Comparison of ENCODE assay signal across 28 mouse cellular contexts in genomic region chr8:8307487-8307886, GRCm38 (mm10).
DNase-seq lines count a peak whose midpoint lies in the region; ATAC-seq and TF ChIP-seq lines count a peak whose summit lies in the region.
"Had no signal": no experiment of that assay in that cellular context is flagged by ENCODE, and none has a peak within 500 bp of the region (broad histone marks: within the 10 kb centered on the region; RNA-seq: fewer than 3 reads in every experiment).

No protein-coding gene starts in this region.

- H3K9me3 ChIP-seq in heart, embryonic 10.5 days = no peaks in the 10 kb centered on the region
- no peaks in the 10 kb centered on the region for H3K9me3 ChIP-seq in heart, embryonic 15.5 days (replicated peaks)
- H3K9me3 ChIP-seq in heart, postnatal 0 days (replicated peaks; ENCODE audit: control insufficient read depth, low read length) = no peaks in the 10 kb centered on the region
- H3K9me3 ChIP-seq in limb, embryonic 14.5 days (ENCODE audit: control insufficient read depth, low read length) = no peaks in the 10 kb centered on the region
- H3K9me3 ChIP-seq: embryonic facial prominence, embryonic 12.5 days; lung, embryonic 15.5 days; midbrain, embryonic 12.5 days; neural tube, embryonic 12.5 days had no signal

- H3K36me3 ChIP-seq in heart, embryonic 10.5 days = no peaks in the 10 kb centered on the region
- no peaks in the 10 kb centered on the region for H3K36me3 ChIP-seq in heart, embryonic 15.5 days
- H3K36me3 ChIP-seq in heart, postnatal 0 days (replicated peaks; ENCODE audit: control insufficient read depth, insufficient read depth, low read length) = no peaks in the 10 kb centered on the region
- no peaks in the 10 kb centered on the region for H3K36me3 ChIP-seq in limb, embryonic 14.5 days (ENCODE audit: control insufficient read depth, insufficient read depth, low read length)
- H3K36me3 ChIP-seq: embryonic facial prominence, embryonic 12.5 days; lung, embryonic 15.5 days; midbrain, embryonic 12.5 days; neural tube, embryonic 12.5 days had no signal

- ATAC-seq in heart, embryonic 15.5 days (replicated peaks; ENCODE audit: insufficient number of reproducible peaks, insufficient read depth, low FRiP score, low read depth) = 0 out of 2 replicates have a peak, but pooled peaks have one; percentile 10
- no peak for ATAC-seq in heart, postnatal 0 days (ENCODE audit: insufficient read depth, low read depth)
- ATAC-seq in limb, embryonic 14.5 days (ENCODE audit: low FRiP score, low read depth) = no peak
- ATAC-seq: CD4-positive, CD25-positive, alpha-beta regulatory T cell, adult 4 months; forebrain, embryonic 16.5 days; hindbrain, embryonic 16.5 days had no signal

- H3K4me1 ChIP-seq in heart, embryonic 10.5 days = peaks cover 8% of the 10 kb centered on the region
- 0 out of 2 replicates have a peak, but pooled peaks cover 3% of the 10 kb centered on the region for H3K4me1 ChIP-seq in heart, embryonic 15.5 days (replicated peaks)
- peaks cover 4% of the 10 kb centered on the region; the same call in 1 of the 2 replicates for H3K4me1 ChIP-seq in heart, postnatal 0 days (ENCODE audit: control insufficient read depth, insufficient read depth)
- peaks cover 15% of the 10 kb centered on the region for H3K4me1 ChIP-seq in limb, embryonic 14.5 days (ENCODE audit: control insufficient read depth, insufficient read depth, low read length)
- H3K4me1 ChIP-seq: lung, embryonic 15.5 days; midbrain, embryonic 12.5 days; neural tube, embryonic 12.5 days had no signal

- TF ChIP-seq CTCF in heart, postnatal 0 days (IDR thresholded peaks at IDR 0.05; ENCODE audit: low read depth) = no peak

- no peak overlapping the region for H3K9ac ChIP-seq in heart, embryonic 15.5 days
- no peak overlapping the region for H3K9ac ChIP-seq in heart, postnatal 0 days (replicated peaks; ENCODE audit: low read depth, low read length)
- H3K9ac ChIP-seq in limb, embryonic 14.5 days (ENCODE audit: low read depth, low read length, severe bottlenecking) = no peak overlapping the region; the same call in 1 of the 2 replicates
- H3K9ac ChIP-seq: embryonic facial prominence, embryonic 12.5 days; lung, embryonic 15.5 days; midbrain, embryonic 12.5 days; neural tube, embryonic 12.5 days had no signal

- H3K27me3 ChIP-seq in heart, embryonic 10.5 days (ENCODE audit: insufficient read depth, poor library complexity, severe bottlenecking) = no peaks in the 10 kb centered on the region
- no peaks in the 10 kb centered on the region for H3K27me3 ChIP-seq in heart, embryonic 15.5 days
- no peaks in the 10 kb centered on the region for H3K27me3 ChIP-seq in heart, postnatal 0 days (ENCODE audit: control insufficient read depth, insufficient read depth, low read length)
- H3K27me3 ChIP-seq in limb, embryonic 14.5 days (ENCODE audit: control insufficient read depth, insufficient read depth, low read length) = no peaks in the 10 kb centered on the region
- H3K27me3 ChIP-seq: embryonic facial prominence, embryonic 12.5 days; lung, embryonic 15.5 days; neural tube, embryonic 12.5 days had no signal

- 0 out of 2 replicates have a peak overlapping the region, but pooled peaks have one; percentile 53 for H3K27ac ChIP-seq in heart, embryonic 10.5 days
- no peak overlapping the region for H3K27ac ChIP-seq in heart, embryonic 15.5 days
- no peak overlapping the region for H3K27ac ChIP-seq in heart, postnatal 0 days (ENCODE audit: low read depth)
- peak overlapping the region; percentile 3; the same call in 1 of the 2 replicates for H3K27ac ChIP-seq in limb, embryonic 14.5 days (replicated peaks; ENCODE audit: low read depth, low read length)
- H3K27ac ChIP-seq: embryonic facial prominence, embryonic 12.5 days; layer of hippocampus, adult 2 months; lung, embryonic 15.5 days; midbrain, embryonic 12.5 days; neural tube, embryonic 12.5 days had no signal

- TF ChIP-seq POLR2A in limb, embryonic 14.5 days (IDR thresholded peaks at IDR 0.05; ENCODE audit: borderline replicate concordance, extremely low read depth, insufficient read depth, insufficient read length) = no peak

- WGBS in heart, embryonic 10.5 days = 52% methylated on average over 9 of the region's 9 CpGs
- 40% methylated on average over 9 of the region's 9 CpGs for WGBS in heart, embryonic 15.5 days
- WGBS in heart, postnatal 0 days = 38% methylated on average over 9 of the region's 9 CpGs
- 70% methylated on average over 9 of the region's 9 CpGs for WGBS in limb, embryonic 14.5 days

- intact Hi-C loops in heart, postnatal 10 days (cut with DNase I) = no loop called here

- no peak overlapping the region for H3K4me3 ChIP-seq in heart, embryonic 10.5 days
- no peak overlapping the region for H3K4me3 ChIP-seq in heart, embryonic 15.5 days
- H3K4me3 ChIP-seq in heart, postnatal 0 days (ENCODE audit: low read depth, low read length) = no peak overlapping the region
- H3K4me3 ChIP-seq in limb, embryonic 14.5 days (replicated peaks; ENCODE audit: low read length) = no peak overlapping the region
- H3K4me3 ChIP-seq: embryonic facial prominence, embryonic 12.5 days; layer of hippocampus, adult 2 months; lung, embryonic 15.5 days; midbrain, embryonic 12.5 days; myocyte; neural tube, embryonic 12.5 days had no signal

- no peak for TF ChIP-seq EP300 in heart, postnatal 0 days (IDR thresholded peaks at IDR 0.05; ENCODE audit: low read depth)

- DNase-seq in heart, embryonic 10.5 days (ENCODE audit: low spot score) = no peak
- no peak for DNase-seq in heart, postnatal 10 days
- DNase-seq in heart, postnatal 4 days = no peak
- no peak for DNase-seq in heart, postnatal 0 days (ENCODE audit: low spot score)
- no peak for DNase-seq in limb, embryonic 14.5 days (ENCODE audit: low spot score)
- DNase-seq in thymus, postnatal 0 days (ENCODE audit: low spot score) = no peak
- DNase-seq: adrenal gland, postnatal 14 days; cerebellum, adult 11 months; cerebellum, adult 9-10 months; embryo, embryonic 11 days; gastrocnemius, postnatal 10 days; kidney, adult 2 months; kidney, postnatal 36 days; right cerebral cortex, adult 18-20 months; spleen, adult 18-20 months; thymus, adult 2 months; thymus, postnatal 4 days had no signal

- H3K4me2 ChIP-seq in heart, embryonic 15.5 days = peak overlapping the region; percentile 6; the same call in 1 of the 2 replicates
- peak overlapping the region; percentile 32 for H3K4me2 ChIP-seq in heart, postnatal 0 days (ENCODE audit: low read depth, low read length)
- no peak overlapping the region for H3K4me2 ChIP-seq in limb, embryonic 14.5 days (replicated peaks; ENCODE audit: low read depth, low read length, severe bottlenecking)
- H3K4me2 ChIP-seq: embryonic facial prominence, embryonic 12.5 days; liver, embryonic 11.5 days; lung, embryonic 15.5 days; midbrain, embryonic 12.5 days; neural tube, embryonic 12.5 days had no signal

Comparison
In these comparisons a context has a peak if more than half of its experiments do, and no peak if none do; other contexts are left out.
1. H3K27ac ChIP-seq: peak in heart, embryonic 10.5 days (single experiment) and limb, embryonic 14.5 days (single experiment); none in heart, embryonic 15.5 days (single experiment) and heart, postnatal 0 days (single experiment).